9 mouse cellular contexts compared by ENCODE assay signal in genomic region chr2:164386953-164387352, GRCm38 (mm10). TPM values are rescaled to one million over a fixed set of nuclear protein-coding genes. Genes with fewer than 3 reads are reported as not detected.
DNase-seq lines count a peak whose midpoint lies in the region; ATAC-seq and TF ChIP-seq lines count a peak whose summit lies in the region.
"Had no signal": no experiment of that assay in that cellular context is flagged by ENCODE, and none has a peak within 500 bp of the region (broad histone marks: within the 10 kb centered on the region; RNA-seq: fewer than 3 reads in every experiment).

No protein-coding gene starts in this region.

- intact Hi-C loops in heart, adult 2 months (cut with DNase I) = loop anchor here (5.0 kb wide), 1 partner anchor 285 kb away; no protein-coding TSS in a partner anchor
- intact Hi-C loops in heart, postnatal 10 days (cut with DNase I) = loop anchor here (5.0 kb wide), 2 partner anchors 255 to 285 kb away; no protein-coding TSS in a partner anchor
- intact Hi-C loops in left cerebral cortex, postnatal 25 days (cut with DNase I) = loop anchor here (5.0 kb wide), 1 partner anchor 255 kb away; no protein-coding TSS in a partner anchor

- POLR2A ChIA-PET in Patski (lab: Charles Lee) = no interaction called here

- no peak for DNase-seq in heart, adult 2 months
- no peak for DNase-seq in heart, postnatal 10 days
- DNase-seq in 3T3-L1 (ENCODE audit: low read depth, low spot score) (peak; percentile 82), Patski (ENCODE audit: low read depth, low spot score) (no peak)
- peak; percentile 54 to 68 for DNase-seq in left cerebral cortex, postnatal 25 days (ENCODE audit: low spot score in 2 of 2)
- DNase-seq in urinary bladder, postnatal 4 days (ENCODE audit: low spot score in 2 of 2) = no peak

- WGBS in heart, adult 2 months = 15% methylated on average over 8 of the region's 8 CpGs
- WGBS in olfactory bulb, adult 2 months = 38% methylated on average over 8 of the region's 8 CpGs

- CTCF ChIA-PET in Patski (lab: Charles Lee) = interaction anchor here (0.7 to 2.9 kb wide), 11 partner anchors 12 to 298 kb away, joined by 3 to 12 read pairs (median 5); no protein-coding TSS in a partner anchor

- H3K4me1 ChIP-seq in heart, adult 2 months (ENCODE audit: control insufficient read depth, insufficient read depth, low read length) = no peaks in the 10 kb centered on the region; the same call in 1 of the 2 replicates
- peaks cover 6% of the 10 kb centered on the region for H3K4me1 ChIP-seq in embryonic fibroblast, embryonic 13.5 days (ENCODE audit: control insufficient read depth, insufficient read depth, low read length)
- peaks cover 15% of the 10 kb centered on the region for H3K4me1 ChIP-seq in olfactory bulb, adult 2 months (ENCODE audit: control insufficient read depth, insufficient read depth, low read length)

- no peak for ATAC-seq in Patski

- no peak for TF ChIP-seq EP300 in heart, adult 2 months (IDR thresholded peaks at IDR 0.05; ENCODE audit: insufficient read depth, low read depth, low read length)

- H3K27me3 ChIP-seq in heart, adult 2 months (ENCODE audit: control insufficient read depth, insufficient read depth, low read length) = peaks cover 3% of the 10 kb centered on the region; the same call in 1 of the 2 replicates
- H3K27me3 ChIP-seq in Patski = no peaks in the 10 kb centered on the region

- TF ChIP-seq POLR2A in heart, adult 2 months (IDR thresholded peaks at IDR 0.05; ENCODE audit: insufficient read depth, low read depth, low read length) = no peak
- TF ChIP-seq POLR2A in embryonic fibroblast, embryonic 13.5 days (IDR thresholded peaks at IDR 0.05; ENCODE audit: low read depth, low read length) = no peak
- TF ChIP-seq POLR2A in olfactory bulb, adult 2 months (IDR thresholded peaks at IDR 0.05; ENCODE audit: insufficient read depth, low read depth, low read length) = no peak

- H3K36me3 ChIP-seq in heart, adult 2 months (ENCODE audit: control insufficient read depth, insufficient read depth, low read length) = no peaks in the 10 kb centered on the region

- no peak overlapping the region for H3K4me3 ChIP-seq in heart, adult 2 months
- no peak overlapping the region for H3K4me3 ChIP-seq in embryonic fibroblast, embryonic 13.5 days (ENCODE audit: insufficient read depth, low read length)
- no peak overlapping the region for H3K4me3 ChIP-seq in olfactory bulb, adult 2 months (ENCODE audit: insufficient read depth, low read depth, low read length)

- in situ Hi-C loops in Patski (cut with MboI; ENCODE audit: low pct_unique_long_range_greater_than_20kb) = loop anchor here (5.0 to 10.0 kb wide), 3 partner anchors 35 to 282 kb away; no protein-coding TSS in a partner anchor

- no peak overlapping the region for H3K27ac ChIP-seq in heart, adult 2 months
- no peak overlapping the region for H3K27ac ChIP-seq in embryonic fibroblast, embryonic 13.5 days (ENCODE audit: insufficient read depth, low read length)
- H3K27ac ChIP-seq in olfactory bulb, adult 2 months (ENCODE audit: insufficient read depth, low read depth, low read length) = no peak overlapping the region

- H3K79me2 ChIP-seq in heart, adult 2 months (replicated peaks; ENCODE audit: control insufficient read depth, insufficient read depth, low read length) = no peaks in the 10 kb centered on the region

- TF ChIP-seq CTCF in heart, adult 2 months (IDR thresholded peaks at IDR 0.05) = peak; percentile 54
- TF ChIP-seq CTCF in Patski (IDR thresholded peaks at IDR 0.05) = peak; percentile 88
- peak; percentile 51; the same call in 1 of the 2 replicates for TF ChIP-seq CTCF in embryonic fibroblast, embryonic 13.5 days (IDR thresholded peaks at IDR 0.05; ENCODE audit: borderline replicate concordance, insufficient read depth, low read length)
- peak; percentile 56; the same call in 1 of the 2 replicates for TF ChIP-seq CTCF in olfactory bulb, adult 2 months (IDR thresholded peaks at IDR 0.05; ENCODE audit: insufficient read depth, low read depth, low read length)

- no peak overlapping the region for H3K9ac ChIP-seq in heart, adult 2 months (ENCODE audit: low read depth, low read length)

RNA-seq across cellular contexts. Expression of gene Slpi, which starts 1.9 kb away (rescaled TPM):
- 10 to 100 TPM; 10.9 to 26.4 TPM for total RNA-seq in heart, adult 2 months (2021)
- 3.1 and 8.3 TPM in 2 replicates for polyA plus RNA-seq in heart, adult 2 months (2012; rRNA removed)
- total RNA-seq in heart, postnatal 10 days (2021) = under 1 TPM; 0.45 to 0.77 TPM
- polyA plus RNA-seq in Patski (2021) = 149 TPM
- polyA plus RNA-seq in embryonic fibroblast, embryonic 13.5 days (2011; ENCODE audit: insufficient read length, low read depth, missing spikeins) = 0.90 TPM in 1 of 2 replicates, not detected in the other
- not detected for total RNA-seq in left cerebral cortex, postnatal 25 days (2021)
- polyA plus RNA-seq in olfactory bulb, adult 2 months (2012; ENCODE audit: insufficient read depth, insufficient read length, low replicate concordance, missing spikeins) = not detected in 2 replicates

RNA-seq across cellular contexts. Expression of gene Rbpjl, which starts 16.0 kb away (rescaled TPM):
- total RNA-seq in heart, adult 2 months (2021) = not detected
- 0.03 and 0.18 TPM in 2 replicates for polyA plus RNA-seq in heart, adult 2 months (2012; rRNA removed)
- total RNA-seq in heart, postnatal 10 days (2021) = not detected
- 0.06 TPM for polyA plus RNA-seq in Patski (2021)
- polyA plus RNA-seq in embryonic fibroblast, embryonic 13.5 days (2011; ENCODE audit: insufficient read length, low read depth, missing spikeins) = not detected in 2 replicates
- under 1 TPM; 0.41 to 0.43 TPM for total RNA-seq in left cerebral cortex, postnatal 25 days (2021)
- not detected in 2 replicates for polyA plus RNA-seq in olfactory bulb, adult 2 months (2012; ENCODE audit: insufficient read depth, insufficient read length, low replicate concordance, missing spikeins)

RNA-seq across cellular contexts. Expression of gene Matn4, which starts 18.0 kb away (rescaled TPM):
- under 1 TPM; 0.26 to 0.43 TPM for total RNA-seq in heart, adult 2 months (2021)
- 0.70 and 0.82 TPM in 2 replicates for polyA plus RNA-seq in heart, adult 2 months (2012; rRNA removed)
- 1 to 10 TPM; 1.2 to 2.3 TPM for total RNA-seq in heart, postnatal 10 days (2021)
- 0.10 TPM for polyA plus RNA-seq in Patski (2021)
- polyA plus RNA-seq in embryonic fibroblast, embryonic 13.5 days (2011; ENCODE audit: insufficient read length, low read depth, missing spikeins) = 0.18 and 3.1 TPM in 2 replicates
- 10 to 100 TPM; 11.5 to 13.8 TPM for total RNA-seq in left cerebral cortex, postnatal 25 days (2021)
- not detected in 2 replicates for polyA plus RNA-seq in olfactory bulb, adult 2 months (2012; ENCODE audit: insufficient read depth, insufficient read length, low replicate concordance, missing spikeins)

RNA-seq across cellular contexts. Expression of gene Svs5, which starts 54.4 kb away (rescaled TPM):
- total RNA-seq in heart, adult 2 months (2021) = not detected
- polyA plus RNA-seq in heart, adult 2 months (2012; rRNA removed) = not detected in 2 replicates
- total RNA-seq in heart, postnatal 10 days (2021) = not detected
- not detected for polyA plus RNA-seq in Patski (2021)
- polyA plus RNA-seq in embryonic fibroblast, embryonic 13.5 days (2011; ENCODE audit: insufficient read length, low read depth, missing spikeins) = not detected in 2 replicates
- not detected for total RNA-seq in left cerebral cortex, postnatal 25 days (2021)
- polyA plus RNA-seq in olfactory bulb, adult 2 months (2012; ENCODE audit: insufficient read depth, insufficient read length, low replicate concordance, missing spikeins) = not detected in 2 replicates
- polyA plus RNA-seq: stomach, embryonic 16.5 days had no signal

RNA-seq across cellular contexts. Expression of gene Sdc4, which starts 56.7 kb away (rescaled TPM):
- 10 to 100 TPM; 20.2 to 26.0 TPM for total RNA-seq in heart, adult 2 months (2021)
- 14.7 and 15.5 TPM in 2 replicates for polyA plus RNA-seq in heart, adult 2 months (2012; rRNA removed)
- 10 to 100 TPM; 24.3 to 39.3 TPM for total RNA-seq in heart, postnatal 10 days (2021)
- polyA plus RNA-seq in Patski (2021) = 672 TPM
- polyA plus RNA-seq in embryonic fibroblast, embryonic 13.5 days (2011; ENCODE audit: insufficient read length, low read depth, missing spikeins) = 242 and 248 TPM in 2 replicates
- 10 to 100 TPM; 86.7 to 90.7 TPM for total RNA-seq in left cerebral cortex, postnatal 25 days (2021)
- polyA plus RNA-seq in olfactory bulb, adult 2 months (2012; ENCODE audit: insufficient read depth, insufficient read length, low replicate concordance, missing spikeins) = 124 TPM in 1 of 2 replicates, not detected in the other

Comparison
In these comparisons a context has a peak if more than half of its experiments do, and no peak if none do; other contexts are left out.
1. DNase-seq: peak in 3T3-L1 (single experiment) and left cerebral cortex, postnatal 25 days (2 of 2); none in heart, adult 2 months (0 of 2), heart, postnatal 10 days (0 of 2), Patski (single experiment) and urinary bladder, postnatal 4 days (0 of 2).
2. RNA of gene Slpi, which starts 1.9 kb away (polyA plus RNA-seq): 149 TPM in Patski (single experiment); 3.1 to 8.3 TPM in heart, adult 2 months, 0.90 TPM in embryonic fibroblast, embryonic 13.5 days and not detected in olfactory bulb, adult 2 months; every median in the first group is over 10 times any median in the second.
3. Peak in every context shown above with its lines, with median percentiles within 50 percentile points of each other: CTCF ChIP-seq.